Mouse (Mus musculus) midbrain, embryonic 13.5 days (tissue): ENCODE measurements around the gene Trim10. TPM values are rescaled to one million over a fixed set of nuclear protein-coding genes. Genes with fewer than 3 reads are reported as not detected.

ENCODE experiments used
- ATAC-seq: fragments of 200-750 bp; cut with Nextera tagmentation; 2 replicates; pipeline ENCODE4 v1.8.0; 2017; ENCODE audit warnings: mild to moderate bottlenecking, moderate TSS enrichment, moderate library complexity
- H3K27ac ChIP-seq: fragments of 300-500 bp; sonication (generic); 2 replicates; pipeline ENCODE4 v1.5.1; 2015; ENCODE audit warnings: inconsistent platforms, mild to moderate bottlenecking, moderate library complexity
- H3K27me3 ChIP-seq: fragments of 300-500 bp; sonication (generic); 2 replicates; pipeline ENCODE4 v1.6.1; 2015; ENCODE audit warnings: mild to moderate bottlenecking, inconsistent platforms
- H3K36me3 ChIP-seq: fragments of 300-500 bp; sonication (generic); 2 replicates; pipeline ENCODE4 v1.6.1; 2015; ENCODE audit warnings: mild to moderate bottlenecking, inconsistent platforms
- H3K4me1 ChIP-seq: fragments of 300-500 bp; sonication (generic); replicated peaks from 2 replicates; pipeline ENCODE4 v1.6.1; 2015; ENCODE audit warnings: inconsistent platforms
- H3K4me2 ChIP-seq: fragments of 300-500 bp; sonication (generic); replicated peaks from 2 replicates; pipeline ENCODE4 v1.6.1; 2015; ENCODE audit warnings: moderate library complexity, mild to moderate bottlenecking, inconsistent platforms
- H3K4me3 ChIP-seq: fragments of 300-500 bp; sonication (generic); replicated peaks from 2 replicates; pipeline ENCODE4 v1.5.1; 2015; ENCODE audit warnings: mild to moderate bottlenecking, inconsistent platforms
- H3K9ac ChIP-seq: fragments of 300-500 bp; sonication (generic); replicated peaks from 2 replicates; pipeline ENCODE4 v1.6.1; 2015; ENCODE audit warnings: mild to moderate bottlenecking, inconsistent platforms
- H3K9me3 ChIP-seq: fragments of 300-500 bp; sonication (generic); 2 replicates; pipeline ENCODE4 v1.6.1; 2016; ENCODE audit warnings: mild to moderate bottlenecking, inconsistent platforms
- WGBS: fragments of 180-500 bp; shearing (Covaris S2); methylation state at CpG from one replicate; pipeline ENCODE4 v1.1.7; 2015; 5-methylcytosine and 5-hydroxymethylcytosine counted together
- polyA plus RNA-seq: library from polyadenylated mRNA; unstranded; fragments of >200 nt; fragmentation: Nextera tagmentation; extraction: Ambion mirVana; gene quantifications from 2 replicates; pipeline ENCODE4 v1.2.1, GENCODE M21; 2015

The Trim10 gene
- polyA plus RNA-seq, 1 experiment from 2014 or later = 2.0 TPM

GRCm38 (mm10) chr17:36839931-36840330, 29.4 kb upstream of the Trim10 start:
- Histone ChIP-seq H3K4me2 (no peak overlapping the region), H3K27me3 (no peaks in the 10 kb centered on the region), H3K9ac (no peak overlapping the region), H3K4me3 (no peak overlapping the region), H3K27ac (no peak overlapping the region), H3K9me3 (no peaks in the 10 kb centered on the region), H3K36me3 (no peaks in the 10 kb centered on the region), H3K4me1 (peaks cover 26% of the 10 kb centered on the region)
- WGBS = 83% methylated on average over 3 of the region's 3 CpGs
- no peak for ATAC-seq

GRCm38 (mm10) chr17:36840961-36841445, 28.4 kb upstream of the Trim10 start:
- Histone ChIP-seq H3K9me3 (no peaks in the 10 kb centered on the region), H3K36me3 (no peaks in the 10 kb centered on the region), H3K4me2 (no peak overlapping the region), H3K27me3 (no peaks in the 10 kb centered on the region), H3K4me3 (no peak overlapping the region), H3K4me1 (peaks cover 23% of the 10 kb centered on the region), H3K27ac (no peak overlapping the region), H3K9ac (no peak overlapping the region)
- ATAC-seq = no peak

GRCm38 (mm10) chr17:36843696-36844095, 25.7 kb upstream of the Trim10 start:
- H3K27me3 ChIP-seq = no peaks in the 10 kb centered on the region
- H3K4me3 ChIP-seq = no peak overlapping the region
- no peak overlapping the region for H3K9ac ChIP-seq
- H3K36me3 ChIP-seq = peaks cover 3% of the 10 kb centered on the region; the same call in 1 of the 2 replicates
- no peaks in the 10 kb centered on the region for H3K9me3 ChIP-seq
- ATAC-seq = no peak
- WGBS = 80% methylated on average over 7 of the region's 7 CpGs
- H3K4me1 ChIP-seq = 0 out of 2 replicates have a peak, but pooled peaks cover 6% of the 10 kb centered on the region
- H3K27ac ChIP-seq = no peak overlapping the region
- H3K4me2 ChIP-seq = no peak overlapping the region

- no peak overlapping the region for H3K4me3 ChIP-seq
- H3K9ac ChIP-seq = no peak overlapping the region
- no peak overlapping the region for H3K4me2 ChIP-seq
- H3K27ac ChIP-seq = no peak overlapping the region
- no peak for ATAC-seq
- H3K36me3 ChIP-seq = peaks cover 3% of the 10 kb centered on the region; the same call in 1 of the 2 replicates
- H3K27me3 ChIP-seq = no peaks in the 10 kb centered on the region
- 0 out of 2 replicates have a peak, but pooled peaks cover under 1% of the 10 kb centered on the region for H3K4me1 ChIP-seq
- no peaks in the 10 kb centered on the region for H3K9me3 ChIP-seq
These were observed 25.1 kb upstream of the Trim10 start for GRCm38 (mm10) chr17:36844286-36844719.

- Histone ChIP-seq H3K4me3 (no peak overlapping the region), H3K27me3 (no peaks in the 10 kb centered on the region), H3K9ac (no peak overlapping the region), H3K9me3 (no peaks in the 10 kb centered on the region), H3K4me2 (no peak overlapping the region), H3K36me3 (peaks cover 3% of the 10 kb centered on the region; the same call in 1 of the 2 replicates), H3K27ac (no peak overlapping the region), H3K4me1 (no peaks in the 10 kb centered on the region)
- WGBS = 81% methylated on average over 1 of the region's 1 CpGs
- ATAC-seq = no peak
These were observed 24.6 kb upstream of the Trim10 start for GRCm38 (mm10) chr17:36844725-36845124.

- no peak overlapping the region for H3K4me2 ChIP-seq
- WGBS = 87% methylated on average over 5 of the region's 5 CpGs
- H3K4me1 ChIP-seq = no peaks in the 10 kb centered on the region
- no peak overlapping the region for H3K27ac ChIP-seq
- H3K27me3 ChIP-seq = no peaks in the 10 kb centered on the region
- no peak for ATAC-seq
- no peak overlapping the region for H3K9ac ChIP-seq
- peaks cover 40% of the 10 kb centered on the region for H3K36me3 ChIP-seq
- no peak overlapping the region for H3K4me3 ChIP-seq
- no peaks in the 10 kb centered on the region for H3K9me3 ChIP-seq
These were observed 20.5 kb upstream of the Trim10 start for GRCm38 (mm10) chr17:36848911-36849310.

- Histone ChIP-seq H3K27ac (no peak overlapping the region), H3K4me3 (no peak overlapping the region), H3K4me1 (no peaks in the 10 kb centered on the region), H3K27me3 (no peaks in the 10 kb centered on the region), H3K9me3 (no peaks in the 10 kb centered on the region), H3K36me3 (peaks cover 50% of the 10 kb centered on the region), H3K4me2 (no peak overlapping the region), H3K9ac (no peak overlapping the region)
- ATAC-seq = no peak
- 94% methylated on average over 2 of the region's 2 CpGs for WGBS
These were observed 19.4 kb upstream of the Trim10 start for GRCm38 (mm10) chr17:36849992-36850391.

- Histone ChIP-seq H3K27me3 (no peaks in the 10 kb centered on the region), H3K36me3 (peaks cover 62% of the 10 kb centered on the region), H3K27ac (no peak overlapping the region), H3K9ac (no peak overlapping the region), H3K4me2 (no peak overlapping the region), H3K4me3 (no peak overlapping the region), H3K4me1 (no peaks in the 10 kb centered on the region), H3K9me3 (no peaks in the 10 kb centered on the region)
- WGBS = 93% methylated on average over 5 of the region's 5 CpGs
- no peak for ATAC-seq
These were observed 18.2 kb upstream of the Trim10 start for GRCm38 (mm10) chr17:36851200-36851599.

GRCm38 (mm10) chr17:36851627-36852026, 17.7 kb upstream of the Trim10 start:
- Histone ChIP-seq H3K9me3 (no peaks in the 10 kb centered on the region), H3K27ac (no peak overlapping the region), H3K9ac (no peak overlapping the region), H3K4me1 (no peaks in the 10 kb centered on the region), H3K4me2 (no peak overlapping the region), H3K36me3 (peaks cover 67% of the 10 kb centered on the region), H3K27me3 (no peaks in the 10 kb centered on the region), H3K4me3 (no peak overlapping the region)
- ATAC-seq = no peak
- 94% methylated on average over 5 of the region's 5 CpGs for WGBS

- H3K9ac ChIP-seq = no peak overlapping the region
- WGBS = 96% methylated on average over 3 of the region's 3 CpGs
These were observed 13.9 kb upstream of the Trim10 start for GRCm38 (mm10) chr17:36855484-36855883.

GRCm38 (mm10) chr17:36856236-36856635, 13.1 kb upstream of the Trim10 start:
- H3K27ac ChIP-seq = no peak overlapping the region
- H3K27me3 ChIP-seq = no peaks in the 10 kb centered on the region
- H3K4me2 ChIP-seq = no peak overlapping the region
- ATAC-seq = no peak
- 94% methylated on average over 4 of the region's 4 CpGs for WGBS
- no peaks in the 10 kb centered on the region for H3K9me3 ChIP-seq
- H3K4me1 ChIP-seq = no peaks in the 10 kb centered on the region
- peaks cover 91% of the 10 kb centered on the region for H3K36me3 ChIP-seq
- H3K9ac ChIP-seq = no peak overlapping the region
- H3K4me3 ChIP-seq = no peak overlapping the region

More at GRCm38 (mm10) chr17:36855484-36855883, 13.9 kb upstream of the Trim10 start:
- no peaks in the 10 kb centered on the region for H3K27me3 ChIP-seq
- no peak for ATAC-seq
- H3K4me1 ChIP-seq = no peaks in the 10 kb centered on the region
- H3K4me2 ChIP-seq = no peak overlapping the region
- no peak overlapping the region for H3K27ac ChIP-seq
- H3K4me3 ChIP-seq = no peak overlapping the region
- peaks cover 99% of the 10 kb centered on the region for H3K36me3 ChIP-seq
- H3K9me3 ChIP-seq = no peaks in the 10 kb centered on the region

- no peak overlapping the region for H3K4me3 ChIP-seq
- no peak overlapping the region for H3K9ac ChIP-seq
- H3K4me2 ChIP-seq = no peak overlapping the region
- no peaks in the 10 kb centered on the region for H3K27me3 ChIP-seq
- no peak for ATAC-seq
- no peaks in the 10 kb centered on the region for H3K9me3 ChIP-seq
- H3K36me3 ChIP-seq = peaks cover 72% of the 10 kb centered on the region
- WGBS = 90% methylated on average over 3 of the region's 3 CpGs
- H3K27ac ChIP-seq = no peak overlapping the region
- H3K4me1 ChIP-seq = no peaks in the 10 kb centered on the region
These were observed 11.2 kb upstream of the Trim10 start for GRCm38 (mm10) chr17:36858181-36858580.

GRCm38 (mm10) chr17:36861680-36862079, 7.7 kb upstream of the Trim10 start:
- WGBS = 77% methylated on average over 2 of the region's 2 CpGs
- peaks cover 12% of the 10 kb centered on the region for H3K27me3 ChIP-seq
- H3K4me2 ChIP-seq = no peak overlapping the region
- H3K36me3 ChIP-seq = peaks cover 37% of the 10 kb centered on the region
- no peak overlapping the region for H3K27ac ChIP-seq
- H3K9ac ChIP-seq = no peak overlapping the region
- H3K9me3 ChIP-seq = no peaks in the 10 kb centered on the region
- no peak overlapping the region for H3K4me3 ChIP-seq
- no peak for ATAC-seq
- peaks cover 3% of the 10 kb centered on the region for H3K4me1 ChIP-seq
